Comparison of ENCODE assay signal across 12 mouse cellular contexts in the genomic region with DNA sequence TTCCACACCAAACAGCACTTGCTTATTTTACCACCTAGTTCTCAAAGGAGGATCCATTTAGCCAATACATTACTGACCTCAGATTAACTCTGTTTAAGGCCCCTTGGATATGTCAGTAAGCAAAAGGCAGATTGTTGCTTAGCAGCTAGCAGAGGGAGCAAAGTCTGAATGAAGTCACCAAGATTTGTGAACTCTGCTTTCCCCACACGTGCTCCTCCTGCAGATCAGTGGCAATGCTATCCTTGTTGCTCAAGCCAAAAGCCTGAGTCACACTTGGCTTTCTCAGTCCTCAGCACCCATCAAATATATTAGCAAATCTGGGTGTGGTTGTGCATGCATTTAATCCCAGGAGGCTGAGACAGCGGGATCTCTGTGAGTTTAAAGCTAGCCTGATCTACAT.
A peak's percentile ranks its signal among the peaks of the same experiment; 100 is the strongest.
DNase-seq lines count a peak whose midpoint lies in the region; ATAC-seq lines count a peak whose summit lies in the region.
"Had no signal": no experiment of that assay in that cellular context is flagged by ENCODE, and none has a peak within 500 bp of the region (broad histone marks: within the 10 kb centered on the region; RNA-seq: fewer than 3 reads in every experiment).

No protein-coding gene starts in this region.

- intact Hi-C loops in left cerebral cortex, postnatal 10 days (cut with DNase I), result no loop called here

- H3K9me3 ChIP-seq in kidney, embryonic 14.5 days (ENCODE audit: control insufficient read depth, low read length), result no peaks in the 10 kb centered on the region
- no peaks in the 10 kb centered on the region for H3K9me3 ChIP-seq in embryonic facial prominence, embryonic 10.5 days
- H3K9me3 ChIP-seq: heart, embryonic 15.5 days had no signal

- H3K36me3 ChIP-seq in kidney, embryonic 14.5 days (ENCODE audit: control insufficient read depth, insufficient read depth, low read length), result no peaks in the 10 kb centered on the region
- H3K36me3 ChIP-seq in embryonic facial prominence, embryonic 10.5 days (replicated peaks), result no peaks in the 10 kb centered on the region
- H3K36me3 ChIP-seq: heart, embryonic 15.5 days had no signal

- H3K27me3 ChIP-seq in kidney, embryonic 14.5 days (ENCODE audit: control insufficient read depth, insufficient read depth, low read length), result no peaks in the 10 kb centered on the region
- H3K27me3 ChIP-seq in embryonic facial prominence, embryonic 10.5 days (replicated peaks; ENCODE audit: low read depth, poor library complexity, severe bottlenecking), result no peaks in the 10 kb centered on the region
- H3K27me3 ChIP-seq: heart, embryonic 15.5 days had no signal

- no peaks in the 10 kb centered on the region for H3K4me1 ChIP-seq in kidney, embryonic 14.5 days (ENCODE audit: control insufficient read depth, insufficient read depth, low read length)
- H3K4me1 ChIP-seq in embryonic facial prominence, embryonic 10.5 days, result peaks cover 10% of the 10 kb centered on the region

- no peak overlapping the region for H3K27ac ChIP-seq in kidney, embryonic 14.5 days (ENCODE audit: low read depth, low read length)
- H3K27ac ChIP-seq in embryonic facial prominence, embryonic 10.5 days (replicated peaks), result peak overlapping the region; percentile 65; the same call in 1 of the 2 replicates
- H3K27ac ChIP-seq: heart, embryonic 15.5 days had no signal

- 75% methylated on average over 2 of the region's 2 CpGs for WGBS in kidney, embryonic 14.5 days
- 62% methylated on average over 2 of the region's 2 CpGs for WGBS in embryonic facial prominence, embryonic 10.5 days

- DNase-seq in adrenal gland, adult 2 months, result peak; percentile 62
- DNase-seq in adrenal gland, postnatal 4 days (ENCODE audit: low spot score in 2 of 2), result no peak
- DNase-seq in kidney, adult 9 months, result peak; percentile 40
- DNase-seq in embryonic facial prominence, embryonic 10.5 days (ENCODE audit: low spot score), result no peak
- peak; percentile 41 for DNase-seq in skeletal muscle tissue, adult 2 months (ENCODE audit: low read depth, low spot score)
- DNase-seq in left cerebral cortex, postnatal 10 days (ENCODE audit: extremely low spot score in 1 of 2, low spot score in 2 of 2), result no peak
- no peak for DNase-seq in spleen, adult 12 weeks (ENCODE audit: low spot score)
- DNase-seq: B cell, adult 2 months; lung, postnatal 14 days; thymus, postnatal 14 days had no signal

- H3K9ac ChIP-seq in kidney, embryonic 14.5 days (ENCODE audit: low read depth, low read length), result no peak overlapping the region
- H3K9ac ChIP-seq: heart, embryonic 15.5 days had no signal

- no peak overlapping the region for H3K4me3 ChIP-seq in kidney, embryonic 14.5 days (ENCODE audit: low read length)
- no peak overlapping the region for H3K4me3 ChIP-seq in embryonic facial prominence, embryonic 10.5 days
- H3K4me3 ChIP-seq: heart, embryonic 15.5 days had no signal

- no peak for ATAC-seq in kidney, embryonic 14.5 days (ENCODE audit: low FRiP score, low TSS enrichment)

- no peak overlapping the region for H3K4me2 ChIP-seq in kidney, embryonic 14.5 days (replicated peaks; ENCODE audit: low read depth, low read length)
- H3K4me2 ChIP-seq: heart, embryonic 15.5 days had no signal

Comparison
In these comparisons a context has a peak if more than half of its experiments do, and no peak if none do; other contexts are left out.
1. DNase-seq: peak in adrenal gland, adult 2 months (single experiment), kidney, adult 9 months (single experiment) and skeletal muscle tissue, adult 2 months (single experiment); none in adrenal gland, postnatal 4 days (0 of 2), embryonic facial prominence, embryonic 10.5 days (single experiment), left cerebral cortex, postnatal 10 days (0 of 2) and spleen, adult 12 weeks (single experiment).